ENCODE assay signal across 8 mouse cellular contexts in genomic region chr19:41828941-41829340, GRCm38 (mm10). TPM values are rescaled to one million over a fixed set of nuclear protein-coding genes. Genes with fewer than 3 reads are reported as not detected.
A peak's percentile ranks its signal among the peaks of the same experiment; 100 is the strongest.
DNase-seq lines count a peak whose midpoint lies in the region; ATAC-seq and TF ChIP-seq lines count a peak whose summit lies in the region.

No protein-coding gene starts in this region.

- peaks cover 29% of the 10 kb centered on the region for H3K27me3 ChIP-seq in forebrain, embryonic 10.5 days (ENCODE audit: poor library complexity, severe bottlenecking)
- H3K27me3 ChIP-seq in limb, embryonic 10.5 days (ENCODE audit: low read depth, poor library complexity, severe bottlenecking): peaks cover 29% of the 10 kb centered on the region
- H3K27me3 ChIP-seq in neural tube, embryonic 14.5 days (ENCODE audit: control insufficient read depth, insufficient read depth, low read length): no peaks in the 10 kb centered on the region

- 0 out of 2 replicates have a peak overlapping the region, but pooled peaks have one; percentile 29 for H3K9ac ChIP-seq in neural tube, embryonic 14.5 days (replicated peaks; ENCODE audit: low read depth, low read length)

- H3K9me3 ChIP-seq in forebrain, embryonic 10.5 days: no peaks in the 10 kb centered on the region
- H3K9me3 ChIP-seq in limb, embryonic 10.5 days (replicated peaks): no peaks in the 10 kb centered on the region
- H3K9me3 ChIP-seq in neural tube, embryonic 14.5 days (ENCODE audit: control insufficient read depth, low read length): no peaks in the 10 kb centered on the region

- DNase-seq in left cerebral cortex, adult 2 months (ENCODE audit: extremely low spot score in 1 of 2, low spot score in 2 of 2): no peak
- DNase-seq in left cerebral cortex, postnatal 25 days (ENCODE audit: low spot score in 2 of 2): no peak
- DNase-seq in forebrain, embryonic 10.5 days (ENCODE audit: extremely low spot score, low spot score): no peak
- DNase-seq in limb, embryonic 10.5 days (ENCODE audit: low spot score): no peak
- DNase-seq in adrenal gland, postnatal 36 days: no peak
- DNase-seq in spleen, adult 18-20 months: no peak
- no peak for DNase-seq in layer of hippocampus, postnatal 36 days

- peak overlapping the region; percentile 76 for H3K4me3 ChIP-seq in left cerebral cortex, adult 2 months
- H3K4me3 ChIP-seq in forebrain, embryonic 10.5 days: peak overlapping the region; percentile 81
- H3K4me3 ChIP-seq in limb, embryonic 10.5 days: peak overlapping the region; percentile 80
- peak overlapping the region; percentile 68; the same call in 1 of the 2 replicates for H3K4me3 ChIP-seq in neural tube, embryonic 14.5 days (ENCODE audit: low read depth, low read length)

- no peak for ATAC-seq in neural tube, embryonic 14.5 days (ENCODE audit: low read depth)

- WGBS in forebrain, embryonic 10.5 days: 79% methylated on average over 3 of the region's 3 CpGs
- 81% methylated on average over 3 of the region's 3 CpGs for WGBS in limb, embryonic 10.5 days
- 70% methylated on average over 3 of the region's 3 CpGs for WGBS in neural tube, embryonic 14.5 days

- H3K27ac ChIP-seq in left cerebral cortex, adult 2 months: peak overlapping the region; percentile 96
- 0 out of 2 replicates have a peak overlapping the region, but pooled peaks have one; percentile 12 for H3K27ac ChIP-seq in forebrain, embryonic 10.5 days
- H3K27ac ChIP-seq in limb, embryonic 10.5 days: no peak overlapping the region
- H3K27ac ChIP-seq in neural tube, embryonic 14.5 days (ENCODE audit: low read depth, low read length): peak overlapping the region; percentile 91

- peak overlapping the region; percentile 94 for H3K4me2 ChIP-seq in neural tube, embryonic 14.5 days (ENCODE audit: low read depth, low read length)

- no peaks in the 10 kb centered on the region for H3K36me3 ChIP-seq in forebrain, embryonic 10.5 days (replicated peaks)
- no peaks in the 10 kb centered on the region for H3K36me3 ChIP-seq in limb, embryonic 10.5 days
- H3K36me3 ChIP-seq in neural tube, embryonic 14.5 days (ENCODE audit: control insufficient read depth, insufficient read depth, low read length): no peaks in the 10 kb centered on the region

- no peak for TF ChIP-seq CTCF in left cerebral cortex, adult 2 months (IDR thresholded peaks at IDR 0.05)

- intact Hi-C loops in left cerebral cortex, adult 2 months (cut with DNase I): no loop called here
- intact Hi-C loops in left cerebral cortex, postnatal 25 days (cut with DNase I): no loop called here

- H3K4me1 ChIP-seq in forebrain, embryonic 10.5 days: peaks cover 36% of the 10 kb centered on the region
- H3K4me1 ChIP-seq in limb, embryonic 10.5 days: peaks cover 27% of the 10 kb centered on the region
- H3K4me1 ChIP-seq in neural tube, embryonic 14.5 days (ENCODE audit: control insufficient read depth, insufficient read depth, low read length): peaks cover 23% of the 10 kb centered on the region

RNA-seq across cellular contexts. Expression of gene Frat1, which starts 0.8 kb away (rescaled TPM):
- 10 to 100 TPM; 14.5 to 17.7 TPM for total RNA-seq in left cerebral cortex, adult 2 months (2021)
- 10 to 100 TPM; 14.2 to 15.2 TPM for total RNA-seq in left cerebral cortex, postnatal 25 days (2021)
- polyA plus RNA-seq in forebrain, embryonic 10.5 days (2016; fragmentation: Nextera tagmentation; extraction: Ambion mirVana): 10.9 and 11.8 TPM in 2 replicates
- polyA plus RNA-seq in limb, embryonic 10.5 days (2016; fragmentation: Nextera tagmentation; extraction: Ambion mirVana): 4.3 and 4.9 TPM in 2 replicates
- polyA plus RNA-seq in neural tube, embryonic 14.5 days (2014; fragmentation: Nextera tagmentation; extraction: Ambion mirVana): 25.0 and 31.4 TPM in 2 replicates
- 1 to 10 TPM; 4.9 to 7.8 TPM for total RNA-seq in adrenal gland, postnatal 36 days (2021)
- total RNA-seq in layer of hippocampus, postnatal 36 days (2021): 10 to 100 TPM; 17.5 to 20.5 TPM

RNA-seq across cellular contexts. Expression of gene Frat2, which starts 19.0 kb away (rescaled TPM):
- total RNA-seq in left cerebral cortex, adult 2 months (2021): 1 to 10 TPM; 7.7 to 8.4 TPM
- total RNA-seq in left cerebral cortex, postnatal 25 days (2021): 1 to 10 TPM; 7.4 to 7.6 TPM
- polyA plus RNA-seq in forebrain, embryonic 10.5 days (2016; fragmentation: Nextera tagmentation; extraction: Ambion mirVana): 5.4 and 5.5 TPM in 2 replicates
- 1.9 and 3.0 TPM in 2 replicates for polyA plus RNA-seq in limb, embryonic 10.5 days (2016; fragmentation: Nextera tagmentation; extraction: Ambion mirVana)
- polyA plus RNA-seq in neural tube, embryonic 14.5 days (2014; fragmentation: Nextera tagmentation; extraction: Ambion mirVana): 5.4 and 12.0 TPM in 2 replicates
- 1 to 10 TPM; 2.9 to 3.4 TPM for total RNA-seq in adrenal gland, postnatal 36 days (2021)
- 10 to 100 TPM; 14.0 to 16.4 TPM for total RNA-seq in layer of hippocampus, postnatal 36 days (2021)

RNA-seq across cellular contexts. Expression of gene Arhgap19, which starts 27.1 kb away (rescaled TPM):
- total RNA-seq in left cerebral cortex, adult 2 months (2021): 1 to 10 TPM; 3.0 to 3.3 TPM
- 1 to 10 TPM; 2.7 to 3.7 TPM for total RNA-seq in left cerebral cortex, postnatal 25 days (2021)
- polyA plus RNA-seq in forebrain, embryonic 10.5 days (2016; fragmentation: Nextera tagmentation; extraction: Ambion mirVana): 49.7 and 50.9 TPM in 2 replicates
- 45.7 and 47.1 TPM in 2 replicates for polyA plus RNA-seq in limb, embryonic 10.5 days (2016; fragmentation: Nextera tagmentation; extraction: Ambion mirVana)
- polyA plus RNA-seq in neural tube, embryonic 14.5 days (2014; fragmentation: Nextera tagmentation; extraction: Ambion mirVana): 3.6 and 5.9 TPM in 2 replicates
- total RNA-seq in adrenal gland, postnatal 36 days (2021): 1 to 10 TPM; 5.0 to 5.8 TPM
- total RNA-seq in layer of hippocampus, postnatal 36 days (2021): 1 to 10 TPM; 2.9 to 3.0 TPM
